In genomic region chr11:107337391-107338148, GRCm38 (mm10) we compare ENCODE assay signal across 10 mouse cellular contexts.
A peak's percentile ranks its signal among the peaks of the same experiment; 100 is the strongest.
DNase-seq lines count a peak whose midpoint lies in the region; ATAC-seq lines count a peak whose summit lies in the region.
"Had no signal": no experiment of that assay in that cellular context is flagged by ENCODE, and none has a peak within 500 bp of the region (broad histone marks: within the 10 kb centered on the region; RNA-seq: fewer than 3 reads in every experiment).

No protein-coding gene starts in this region.

- peak overlapping the region; percentile 47; the same call in 1 of the 2 replicates for H3K27ac ChIP-seq in midbrain, embryonic 12.5 days (replicated peaks)
- no peak overlapping the region for H3K27ac ChIP-seq in midbrain, embryonic 16.5 days (ENCODE audit: low read length)
- H3K27ac ChIP-seq in liver, embryonic 13.5 days, result no peak overlapping the region
- H3K27ac ChIP-seq: neural tube, embryonic 12.5 days had no signal

- ATAC-seq in cerebellum, adult (ENCODE audit: insufficient number of reproducible peaks, low FRiP score, low TSS enrichment), result no peak
- no peak for ATAC-seq in midbrain, embryonic 12.5 days (ENCODE audit: low FRiP score, low read depth)
- ATAC-seq in midbrain, embryonic 16.5 days, result no peak; the same call in 1 of the 2 replicates
- peak; percentile 64 for ATAC-seq in liver, embryonic 13.5 days (ENCODE audit: low read depth)
- no peak for ATAC-seq in granulocyte monocyte progenitor cell, adult 5-6 weeks (replicated peaks; ENCODE audit: poor library complexity, severe bottlenecking)
- ATAC-seq: activated CD4-positive, CD25-positive, alpha-beta regulatory T cell, adult 4 months had no signal

- WGBS in midbrain, embryonic 12.5 days, result 36% methylated on average over 18 of the region's 18 CpGs
- 42% methylated on average over 18 of the region's 18 CpGs for WGBS in midbrain, embryonic 16.5 days
- 71% methylated on average over 18 of the region's 18 CpGs for WGBS in liver, embryonic 13.5 days (ENCODE audit: insufficient replicate concordance)

- peaks cover 31% of the 10 kb centered on the region for H3K4me1 ChIP-seq in midbrain, embryonic 12.5 days
- H3K4me1 ChIP-seq in midbrain, embryonic 16.5 days (ENCODE audit: control insufficient read depth, insufficient read depth, low read length), result peaks cover 16% of the 10 kb centered on the region
- peaks cover 48% of the 10 kb centered on the region for H3K4me1 ChIP-seq in liver, embryonic 13.5 days (replicated peaks)

- H3K9me3 ChIP-seq in midbrain, embryonic 12.5 days, result peaks cover 3% of the 10 kb centered on the region; the same call in 1 of the 2 replicates
- H3K9me3 ChIP-seq in midbrain, embryonic 16.5 days (replicated peaks; ENCODE audit: control insufficient read depth, low read length, poor library complexity, severe bottlenecking), result no peaks in the 10 kb centered on the region
- no peaks in the 10 kb centered on the region for H3K9me3 ChIP-seq in liver, embryonic 13.5 days (replicated peaks)
- H3K9me3 ChIP-seq: neural tube, embryonic 12.5 days had no signal

- no peak overlapping the region for H3K4me3 ChIP-seq in midbrain, embryonic 12.5 days
- no peak overlapping the region for H3K4me3 ChIP-seq in midbrain, embryonic 16.5 days (ENCODE audit: low read depth, low read length)
- H3K4me3 ChIP-seq in liver, embryonic 13.5 days (replicated peaks), result no peak overlapping the region; the same call in 1 of the 2 replicates
- H3K4me3 ChIP-seq: neural tube, embryonic 12.5 days had no signal

- DNase-seq in cerebellum, adult 9-10 months, result peak; percentile 43
- no peak for DNase-seq in liver, embryonic 13.5 days
- DNase-seq in T-cell, adult 2 months (ENCODE audit: low spot score), result no peak
- DNase-seq in B cell, adult 2 months, result no peak

- H3K36me3 ChIP-seq in midbrain, embryonic 12.5 days, result no peaks in the 10 kb centered on the region
- no peaks in the 10 kb centered on the region; the same call in 1 of the 2 replicates for H3K36me3 ChIP-seq in midbrain, embryonic 16.5 days (ENCODE audit: control insufficient read depth, insufficient read depth, low read length)
- peaks cover 4% of the 10 kb centered on the region; the same call in 1 of the 2 replicates for H3K36me3 ChIP-seq in liver, embryonic 13.5 days

- no peaks in the 10 kb centered on the region for H3K27me3 ChIP-seq in midbrain, embryonic 12.5 days
- no peaks in the 10 kb centered on the region for H3K27me3 ChIP-seq in midbrain, embryonic 16.5 days (ENCODE audit: control insufficient read depth, insufficient read depth, low read depth, low read length)
- no peaks in the 10 kb centered on the region for H3K27me3 ChIP-seq in liver, embryonic 13.5 days
- H3K27me3 ChIP-seq: neural tube, embryonic 12.5 days had no signal

- no peak overlapping the region for H3K4me2 ChIP-seq in midbrain, embryonic 12.5 days (replicated peaks)
- H3K4me2 ChIP-seq in midbrain, embryonic 16.5 days (ENCODE audit: low read length), result no peak overlapping the region
- H3K4me2 ChIP-seq in liver, embryonic 13.5 days, result peak overlapping the region; percentile 18; the same call in 1 of the 2 replicates
- H3K4me2 ChIP-seq: neural tube, embryonic 12.5 days had no signal

- no peak overlapping the region for H3K9ac ChIP-seq in midbrain, embryonic 12.5 days (replicated peaks)
- no peak overlapping the region for H3K9ac ChIP-seq in midbrain, embryonic 16.5 days (ENCODE audit: low read depth, low read length)
- no peak overlapping the region for H3K9ac ChIP-seq in liver, embryonic 13.5 days
- H3K9ac ChIP-seq: neural tube, embryonic 12.5 days had no signal
